Mouse (Mus musculus): Measurements from ENCODE around the gene Plscr2. TPM values are rescaled to one million over a fixed set of nuclear protein-coding genes. Genes with fewer than 3 reads are reported as not detected.

Gene Plscr2
- total RNA-seq, 1 experiment from 2014 or later, result 9.9 TPM

GRCm38 (mm10) chr9:92338954-92339353 lies 63.6 kb downstream of the Plscr2 start:
- no peak for DNase-seq

Small RNA genes within 50 kb of the gene (microRNA-seq; reads per million reads assigned to microRNA genes)
- 0 reads per million in 2 experiments for gene Mir6386

Other genes starting within 250 kb of the Plscr2 start
- not detected in 2 replicates for gene Plscr5, start 82.7 kb upstream of the Plscr2 start, total RNA-seq (2021)
- gene Plscr1, start 25.9 kb upstream of the Plscr2 start, total RNA-seq (2021), result 8.5 and 11.5 TPM in 2 replicates
- not detected in 2 replicates for gene 1700057G04Rik, start 33.8 kb downstream of the Plscr2 start, total RNA-seq (2021)
- 12.0 and 13.1 TPM in 2 replicates for gene Plscr4, start 181.8 kb downstream of the Plscr2 start, total RNA-seq (2021)